Mouse (Mus musculus): Measurements from ENCODE around the gene Pom121. TPM values are rescaled to one million over a fixed set of nuclear protein-coding genes. Genes with fewer than 3 reads are reported as not detected.
A peak's percentile ranks its signal among the peaks of the same experiment; 100 is the strongest.

Pom121 gene
- polyA plus RNA-seq, 1 experiment from 2014 or later: 5.2 TPM

- H3K4me1 ChIP-seq (replicated peaks; ENCODE audit: control insufficient read depth, insufficient read depth, low read length): no peaks in the 10 kb centered on the region
- H3K27ac ChIP-seq (ENCODE audit: low read depth, low read length): no peak overlapping the region
- H3K4me3 ChIP-seq (ENCODE audit: low read depth, low read length): no peak overlapping the region
- no peaks in the 10 kb centered on the region for H3K27me3 ChIP-seq (replicated peaks; ENCODE audit: control insufficient read depth, insufficient read depth, low read length)
- WGBS: 78% methylated on average over 3 of the region's 3 CpGs
- no peaks in the 10 kb centered on the region for H3K9me3 ChIP-seq (ENCODE audit: control insufficient read depth)
- H3K9ac ChIP-seq (ENCODE audit: low read depth, low read length): no peak overlapping the region
- no peak overlapping the region for H3K4me2 ChIP-seq (replicated peaks; ENCODE audit: low read depth)
- no peaks in the 10 kb centered on the region for H3K36me3 ChIP-seq (ENCODE audit: control insufficient read depth, insufficient read depth)
- no peak for TF ChIP-seq CTCF (IDR thresholded peaks at IDR 0.05; ENCODE audit: low read depth)
- ATAC-seq: no peak
These were observed 31.8 kb downstream of the Pom121 start for GRCm38 (mm10) chr5:135362572-135362971.

GRCm38 (mm10) chr5:135359772-135360171, 34.6 kb downstream of the Pom121 start:
- no peak overlapping the region for H3K27ac ChIP-seq (ENCODE audit: low read depth, low read length)
- no peak overlapping the region for H3K9ac ChIP-seq (ENCODE audit: low read depth, low read length)
- TF ChIP-seq CTCF (IDR thresholded peaks at IDR 0.05; ENCODE audit: low read depth): no peak
- no peak overlapping the region for H3K4me2 ChIP-seq (replicated peaks; ENCODE audit: low read depth)
- H3K36me3 ChIP-seq (ENCODE audit: control insufficient read depth, insufficient read depth): no peaks in the 10 kb centered on the region
- no peak overlapping the region for H3K4me3 ChIP-seq (ENCODE audit: low read depth, low read length)
- no peaks in the 10 kb centered on the region for H3K27me3 ChIP-seq (replicated peaks; ENCODE audit: control insufficient read depth, insufficient read depth, low read length)
- ATAC-seq: no peak
- 75% methylated on average over 2 of the region's 2 CpGs for WGBS
- H3K9me3 ChIP-seq (ENCODE audit: control insufficient read depth): no peaks in the 10 kb centered on the region
- no peaks in the 10 kb centered on the region for H3K4me1 ChIP-seq (replicated peaks; ENCODE audit: control insufficient read depth, insufficient read depth, low read length)

DNA sequence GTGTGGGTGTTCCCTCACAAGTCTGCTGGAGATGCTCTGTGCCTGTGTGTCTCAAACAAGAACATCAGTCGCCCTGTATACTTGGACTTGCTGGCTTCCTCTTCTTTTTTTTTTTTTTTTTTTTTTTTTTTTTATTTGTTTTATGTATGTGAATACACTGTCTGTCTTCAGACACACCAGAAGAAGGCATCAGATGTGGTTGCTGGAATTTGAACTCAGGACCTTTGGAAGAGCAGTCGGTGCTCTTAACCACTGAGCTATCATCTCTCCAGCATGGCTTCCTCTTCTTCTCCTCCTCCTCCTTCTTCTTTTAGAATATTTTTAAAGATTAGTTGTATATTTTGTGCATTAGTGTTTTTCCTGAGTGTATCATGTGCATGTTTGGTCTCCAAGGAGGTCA, 36.8 kb downstream of the Pom121 start:
- Histone ChIP-seq H3K27ac (ENCODE audit: low read depth, low read length) (no peak overlapping the region), H3K27me3 (replicated peaks; ENCODE audit: control insufficient read depth, insufficient read depth, low read length) (no peaks in the 10 kb centered on the region), H3K9ac (ENCODE audit: low read depth, low read length) (no peak overlapping the region), H3K9me3 (ENCODE audit: control insufficient read depth) (no peaks in the 10 kb centered on the region), H3K4me3 (ENCODE audit: low read depth, low read length) (no peak overlapping the region), H3K4me1 (replicated peaks; ENCODE audit: control insufficient read depth, insufficient read depth, low read length) (no peaks in the 10 kb centered on the region), H3K4me2 (replicated peaks; ENCODE audit: low read depth) (no peak overlapping the region), H3K36me3 (ENCODE audit: control insufficient read depth, insufficient read depth) (no peaks in the 10 kb centered on the region)
- ATAC-seq: no peak
- 82% methylated on average over 2 of the region's 2 CpGs for WGBS
- TF ChIP-seq CTCF (IDR thresholded peaks at IDR 0.05; ENCODE audit: low read depth): no peak

GRCm38 (mm10) chr5:135356090-135356489, 38.3 kb downstream of the Pom121 start:
- no peak for ATAC-seq
- Histone ChIP-seq H3K27me3 (replicated peaks; ENCODE audit: control insufficient read depth, insufficient read depth, low read length) (no peaks in the 10 kb centered on the region), H3K9ac (ENCODE audit: low read depth, low read length) (no peak overlapping the region), H3K36me3 (ENCODE audit: control insufficient read depth, insufficient read depth) (no peaks in the 10 kb centered on the region), H3K9me3 (ENCODE audit: control insufficient read depth) (no peaks in the 10 kb centered on the region), H3K27ac (ENCODE audit: low read depth, low read length) (no peak overlapping the region), H3K4me1 (replicated peaks; ENCODE audit: control insufficient read depth, insufficient read depth, low read length) (no peaks in the 10 kb centered on the region), H3K4me2 (replicated peaks; ENCODE audit: low read depth) (no peak overlapping the region), H3K4me3 (ENCODE audit: low read depth, low read length) (no peak overlapping the region)
- 60% methylated on average over 1 of the region's 1 CpGs for WGBS
- no peak for TF ChIP-seq CTCF (IDR thresholded peaks at IDR 0.05; ENCODE audit: low read depth)

GRCm38 (mm10) chr5:135353564-135353963, 40.8 kb downstream of the Pom121 start:
- Histone ChIP-seq H3K4me3 (ENCODE audit: low read depth, low read length) (no peak overlapping the region), H3K9ac (ENCODE audit: low read depth, low read length) (no peak overlapping the region), H3K4me2 (replicated peaks; ENCODE audit: low read depth) (no peak overlapping the region), H3K27ac (ENCODE audit: low read depth, low read length) (no peak overlapping the region), H3K4me1 (replicated peaks; ENCODE audit: control insufficient read depth, insufficient read depth, low read length) (no peaks in the 10 kb centered on the region), H3K9me3 (ENCODE audit: control insufficient read depth) (no peaks in the 10 kb centered on the region), H3K27me3 (replicated peaks; ENCODE audit: control insufficient read depth, insufficient read depth, low read length) (no peaks in the 10 kb centered on the region), H3K36me3 (ENCODE audit: control insufficient read depth, insufficient read depth) (no peaks in the 10 kb centered on the region)
- WGBS: 19% methylated on average over 20 of the region's 20 CpGs
- ATAC-seq: no peak
- TF ChIP-seq CTCF (IDR thresholded peaks at IDR 0.05; ENCODE audit: low read depth): peak; percentile 67

DNA sequence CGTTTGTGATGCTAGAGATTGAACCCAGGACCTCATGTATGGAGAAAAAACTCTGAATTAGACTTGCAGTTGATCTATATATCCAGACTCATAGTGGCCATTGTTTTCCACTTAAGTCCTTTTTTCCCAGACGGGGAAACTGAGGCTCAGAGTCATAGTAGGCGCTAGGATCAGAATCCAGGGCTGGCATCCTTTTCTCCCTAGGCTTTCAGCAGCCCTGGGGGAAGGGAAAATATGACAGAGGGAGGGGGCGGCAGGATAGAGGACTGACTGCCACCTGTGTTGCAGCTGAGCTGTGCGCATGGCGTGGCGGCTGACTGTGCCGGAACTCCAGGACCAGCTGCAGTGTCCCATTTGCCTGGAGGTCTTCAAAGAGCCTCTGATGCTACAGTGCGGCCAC, 41.4 kb downstream of the Pom121 start, which contains the start of gene Trim50:
TSS of gene Trim50 (plus strand) at position 301 of the 400 bp plus-strand sequence.
- Histone ChIP-seq H3K4me1 (replicated peaks; ENCODE audit: control insufficient read depth, insufficient read depth, low read length) (no peaks in the 10 kb centered on the region), H3K27ac (ENCODE audit: low read depth, low read length) (no peak within 1 kb of the TSS), H3K9me3 (ENCODE audit: control insufficient read depth) (no peaks in the 10 kb centered on the region), H3K4me3 (ENCODE audit: low read depth, low read length) (no peak within 1 kb of the TSS), H3K4me2 (replicated peaks; ENCODE audit: low read depth) (no peak within 1 kb of the TSS), H3K27me3 (replicated peaks; ENCODE audit: control insufficient read depth, insufficient read depth, low read length) (no peaks in the 10 kb centered on the region), H3K36me3 (ENCODE audit: control insufficient read depth, insufficient read depth) (no peaks in the 10 kb centered on the region), H3K9ac (ENCODE audit: low read depth, low read length) (no peak within 1 kb of the TSS)
- 57% methylated on average over 9 of the region's 9 CpGs for WGBS
- no peak for TF ChIP-seq CTCF (IDR thresholded peaks at IDR 0.05; ENCODE audit: low read depth)
- ATAC-seq: no peak

- 68% methylated on average over 13 of the region's 13 CpGs for WGBS
- Histone ChIP-seq H3K9ac (ENCODE audit: low read depth, low read length) (no peak overlapping the region), H3K9me3 (ENCODE audit: control insufficient read depth) (no peaks in the 10 kb centered on the region), H3K27me3 (replicated peaks; ENCODE audit: control insufficient read depth, insufficient read depth, low read length) (no peaks in the 10 kb centered on the region), H3K36me3 (ENCODE audit: control insufficient read depth, insufficient read depth) (no peaks in the 10 kb centered on the region), H3K4me1 (replicated peaks; ENCODE audit: control insufficient read depth, insufficient read depth, low read length) (no peaks in the 10 kb centered on the region), H3K27ac (ENCODE audit: low read depth, low read length) (no peak overlapping the region), H3K4me2 (replicated peaks; ENCODE audit: low read depth) (no peak overlapping the region), H3K4me3 (ENCODE audit: low read depth, low read length) (no peak overlapping the region)
- ATAC-seq: no peak
- TF ChIP-seq CTCF (IDR thresholded peaks at IDR 0.05; ENCODE audit: low read depth): no peak
These were observed 42.7 kb downstream of the Pom121 start for GRCm38 (mm10) chr5:135351606-135352005.

Measured in intestine, postnatal 0 days (tissue).